Mouse (Mus musculus) forebrain, postnatal 0 days (tissue): ENCODE results near the gene Map3k5. TPM values are rescaled to one million over a fixed set of nuclear protein-coding genes. Genes with fewer than 3 reads are reported as not detected.

Source experiments
- ATAC-seq: fragments of 200-750 bp; cut with Nextera tagmentation; 2 replicates; pipeline ENCODE4 v1.8.0; 2017; ENCODE audit warnings: mild to moderate bottlenecking, moderate library complexity
- DNase-seq: peaks from one replicate; pipeline ENCODE4 v3.0.0-alpha.2; 2015
- H3K27ac ChIP-seq: fragments of 300-500 bp; sonication (generic); 2 replicates; pipeline ENCODE4 v1.5.1; 2014; ENCODE audit warnings: low read depth, mild to moderate bottlenecking, antibody characterized with exemption, low read length, moderate library complexity, mixed read lengths
- H3K27me3 ChIP-seq: fragments of 300-500 bp; sonication (generic); 2 replicates; pipeline ENCODE4 v1.6.1; 2014; ENCODE audit warnings: mild to moderate bottlenecking, low read length, mixed read lengths; ENCODE audit not compliant: insufficient read depth
- H3K36me3 ChIP-seq: fragments of 300-500 bp; sonication (generic); 2 replicates; pipeline ENCODE4 v1.6.1; 2014; ENCODE audit warnings: mild to moderate bottlenecking, moderate library complexity; ENCODE audit not compliant: insufficient read depth
- H3K4me1 ChIP-seq: fragments of 300-500 bp; sonication (generic); 2 replicates; pipeline ENCODE4 v1.6.1; 2014; ENCODE audit warnings: antibody characterized with exemption; ENCODE audit not compliant: insufficient read depth
- H3K4me2 ChIP-seq: fragments of 300-500 bp; sonication (generic); 2 replicates; pipeline ENCODE4 v1.6.1; 2014; ENCODE audit warnings: low read depth, mild to moderate bottlenecking, moderate library complexity
- H3K4me3 ChIP-seq: fragments of 300-500 bp; sonication (generic); 2 replicates; pipeline ENCODE4 v1.5.1; 2014; ENCODE audit warnings: low read depth, low read length, mixed read lengths
- H3K9ac ChIP-seq: fragments of 300-500 bp; sonication (generic); 2 replicates; pipeline ENCODE4 v1.6.1; 2014; ENCODE audit warnings: mild to moderate bottlenecking
- H3K9me3 ChIP-seq: fragments of 300-500 bp; sonication (generic); 2 replicates; pipeline ENCODE4 v1.6.1; 2016; ENCODE audit warnings: low read length
- CTCF ChIP-seq: sonication (generic); IDR thresholded peaks from 2 replicates; pipeline ENCODE4 v1.5.1; 2016; ENCODE audit warnings: antibody characterized with exemption, control low read depth, low read depth
- WGBS: fragments of 180-500 bp; shearing (Covaris S2); extraction: QIAGEN DNeasy Blood & Tissue Kit; methylation state at CpG from one replicate; pipeline ENCODE4 v1.1.7; 2014; 5-methylcytosine and 5-hydroxymethylcytosine counted together
- polyA plus RNA-seq: library from polyadenylated mRNA; unstranded; fragments of >200 nt; fragmentation: Nextera tagmentation; extraction: Ambion mirVana; gene quantifications from 2 replicates; pipeline ENCODE4 v1.2.1, GENCODE M21; 2015
- total RNA-seq: library from RNA; depleted of rRNA; stranded (reverse); fragments of >200 nt; gene quantifications from 2 replicates; pipeline ENCODE4 v1.2.3, GENCODE M21; 2014

The Map3k5 gene
- total and polyA plus RNA-seq, 2 experiments from 2014 or later: 1.3 to 5.8 TPM

DNA sequence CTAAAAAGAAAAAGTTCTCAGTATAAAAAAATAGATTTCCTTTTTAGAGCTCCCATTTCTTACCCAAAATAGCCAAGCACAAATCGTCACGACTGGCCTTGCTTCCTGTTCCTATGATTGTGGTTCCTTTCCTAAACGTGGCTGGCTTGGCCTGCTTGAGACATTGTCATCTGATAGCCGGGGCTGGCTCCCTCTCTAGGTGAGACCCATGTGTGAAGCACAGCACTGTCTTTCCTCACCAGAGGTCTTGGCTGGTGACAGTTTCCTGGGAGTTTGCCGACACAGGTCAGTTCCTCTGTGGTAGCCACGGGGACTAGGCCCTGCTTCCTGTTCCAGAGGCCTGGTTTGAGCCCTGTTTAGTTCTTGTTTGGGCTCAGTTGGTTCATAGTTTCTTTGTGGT, 6.8 kb downstream of the Map3k5 start:
- no peaks in the 10 kb centered on the region; the same call in 1 of the 2 replicates for H3K27me3 ChIP-seq
- no peaks in the 10 kb centered on the region for H3K4me1 ChIP-seq
- no peaks in the 10 kb centered on the region for H3K36me3 ChIP-seq
- WGBS: 69% methylated on average over 6 of the region's 6 CpGs
- no peak for ATAC-seq
- no peak for DNase-seq
- H3K9me3 ChIP-seq: no peaks in the 10 kb centered on the region
- no peak overlapping the region for H3K4me2 ChIP-seq
- no peak for TF ChIP-seq CTCF
- H3K4me3 ChIP-seq: no peak overlapping the region
- H3K9ac ChIP-seq: no peak overlapping the region
- H3K27ac ChIP-seq: no peak overlapping the region

DNA sequence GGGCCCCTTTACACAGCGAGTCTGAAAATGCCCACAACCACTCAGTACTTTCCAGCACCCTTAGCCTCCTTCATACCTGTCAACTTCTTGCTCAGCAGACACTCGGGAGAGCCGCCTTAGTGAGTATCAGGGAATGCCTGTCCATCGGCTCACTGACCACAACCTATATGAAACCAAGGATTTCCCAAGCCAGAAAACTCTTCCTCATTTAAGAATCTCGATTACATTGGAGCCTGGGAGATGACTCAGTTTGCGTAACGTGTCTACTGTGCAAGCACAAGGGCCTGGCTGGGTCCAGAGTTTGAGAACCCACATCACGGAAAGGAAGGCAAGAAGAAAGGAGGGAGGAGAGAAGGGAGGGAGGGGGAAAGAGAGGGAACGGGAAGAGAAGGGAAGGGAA, 7.6 kb downstream of the Map3k5 start:
- Histone ChIP-seq H3K27me3 (no peaks in the 10 kb centered on the region), H3K4me1 (no peaks in the 10 kb centered on the region), H3K4me2 (no peak overlapping the region), H3K9me3 (no peaks in the 10 kb centered on the region), H3K27ac (no peak overlapping the region), H3K36me3 (no peaks in the 10 kb centered on the region), H3K4me3 (no peak overlapping the region), H3K9ac (no peak overlapping the region)
- no peak for ATAC-seq
- no peak for TF ChIP-seq CTCF
- DNase-seq: no peak
- 88% methylated on average over 9 of the region's 9 CpGs for whole genome bisulfite sequencing

DNA sequence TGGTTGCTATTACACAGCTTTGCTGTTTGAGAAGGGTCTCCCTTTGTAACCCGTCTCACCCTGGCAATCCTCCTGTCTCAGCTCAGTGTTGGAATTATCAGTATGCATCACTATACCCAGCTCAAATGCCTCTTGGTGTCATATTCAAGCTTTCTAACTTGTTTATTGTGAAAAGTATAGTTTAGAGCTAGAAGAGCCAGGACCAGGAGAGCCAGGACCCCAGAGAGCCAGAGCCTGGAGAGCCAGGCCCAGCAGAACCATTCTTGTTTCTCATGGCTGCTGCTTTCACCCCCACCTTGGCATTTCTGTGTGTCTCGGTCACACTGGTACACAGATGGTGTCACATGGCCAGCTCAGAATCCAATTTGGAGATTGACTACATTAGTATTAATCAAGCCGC, 8.3 kb downstream of the Map3k5 start:
- 91% methylated on average over 3 of the region's 3 CpGs for WGBS
- ATAC-seq: no peak

GRCm38 (mm10) chr10:19945651-19946050, 11.4 kb downstream of the Map3k5 start:
- Histone ChIP-seq H3K27ac (no peak overlapping the region), H3K4me2 (no peak overlapping the region), H3K4me1 (no peaks in the 10 kb centered on the region), H3K4me3 (no peak overlapping the region), H3K9ac (no peak overlapping the region), H3K36me3 (no peaks in the 10 kb centered on the region), H3K9me3 (no peaks in the 10 kb centered on the region), H3K27me3 (no peaks in the 10 kb centered on the region)
- ATAC-seq: no peak
- no peak for DNase-seq
- TF ChIP-seq CTCF: no peak
- 74% methylated on average over 7 of the region's 7 CpGs for WGBS

More for the DNA sequence above, 8.3 kb downstream of the Map3k5 start:
- no peaks in the 10 kb centered on the region for H3K4me1 ChIP-seq
- no peak for TF ChIP-seq CTCF
- H3K4me3 ChIP-seq: no peak overlapping the region
- no peaks in the 10 kb centered on the region for H3K27me3 ChIP-seq
- DNase-seq: no peak
- no peaks in the 10 kb centered on the region for H3K9me3 ChIP-seq
- H3K9ac ChIP-seq: no peak overlapping the region
- H3K36me3 ChIP-seq: no peaks in the 10 kb centered on the region
- no peak overlapping the region for H3K4me2 ChIP-seq
- H3K27ac ChIP-seq: no peak overlapping the region

GRCm38 (mm10) chr10:19946644-19947043, 12.4 kb downstream of the Map3k5 start:
- H3K36me3 ChIP-seq: no peaks in the 10 kb centered on the region
- no peak overlapping the region for H3K27ac ChIP-seq
- H3K4me2 ChIP-seq: no peak overlapping the region
- H3K9ac ChIP-seq: no peak overlapping the region
- WGBS: 75% methylated on average over 6 of the region's 6 CpGs
- no peaks in the 10 kb centered on the region for H3K27me3 ChIP-seq
- H3K9me3 ChIP-seq: no peaks in the 10 kb centered on the region
- TF ChIP-seq CTCF: no peak
- no peak for ATAC-seq
- H3K4me1 ChIP-seq: no peaks in the 10 kb centered on the region
- no peak overlapping the region for H3K4me3 ChIP-seq
- DNase-seq: no peak

DNA sequence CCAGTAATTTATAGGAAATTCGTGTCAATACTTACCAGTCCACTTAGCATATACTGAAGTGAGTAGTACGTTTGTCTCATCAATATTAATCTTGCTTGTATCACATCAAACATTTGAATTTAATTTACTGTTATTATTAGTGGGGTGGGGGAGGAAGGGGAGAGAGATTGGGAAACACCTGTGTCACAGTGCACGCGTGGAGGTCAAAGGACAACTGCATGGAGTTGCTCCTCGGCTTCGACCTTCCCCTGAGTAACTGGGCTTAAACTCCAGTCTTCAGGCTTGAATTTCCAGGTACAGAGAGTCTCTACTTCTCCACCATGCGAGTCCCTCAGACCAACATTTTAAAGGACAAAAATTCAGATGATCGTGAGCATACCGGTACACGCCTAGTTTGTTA, 13.2 kb downstream of the Map3k5 start:
- Histone ChIP-seq H3K27ac (no peak overlapping the region), H3K27me3 (no peaks in the 10 kb centered on the region), H3K36me3 (no peaks in the 10 kb centered on the region), H3K4me3 (no peak overlapping the region), H3K4me1 (no peaks in the 10 kb centered on the region), H3K9me3 (no peaks in the 10 kb centered on the region), H3K4me2 (no peak overlapping the region), H3K9ac (no peak overlapping the region)
- DNase-seq (no peak), ATAC-seq (no peak)
- TF ChIP-seq CTCF: no peak
- 90% methylated on average over 10 of the region's 10 CpGs for WGBS

- Histone ChIP-seq H3K27ac (no peak overlapping the region), H3K9ac (no peak overlapping the region), H3K4me3 (no peak overlapping the region), H3K27me3 (no peaks in the 10 kb centered on the region), H3K36me3 (no peaks in the 10 kb centered on the region), H3K4me1 (no peaks in the 10 kb centered on the region), H3K9me3 (no peaks in the 10 kb centered on the region), H3K4me2 (no peak overlapping the region)
- no peak for TF ChIP-seq CTCF
- DNase-seq (no peak), ATAC-seq (no peak)
- WGBS: 94% methylated on average over 5 of the region's 5 CpGs
These were observed 13.6 kb downstream of the Map3k5 start for GRCm38 (mm10) chr10:19947901-19948300.

DNA sequence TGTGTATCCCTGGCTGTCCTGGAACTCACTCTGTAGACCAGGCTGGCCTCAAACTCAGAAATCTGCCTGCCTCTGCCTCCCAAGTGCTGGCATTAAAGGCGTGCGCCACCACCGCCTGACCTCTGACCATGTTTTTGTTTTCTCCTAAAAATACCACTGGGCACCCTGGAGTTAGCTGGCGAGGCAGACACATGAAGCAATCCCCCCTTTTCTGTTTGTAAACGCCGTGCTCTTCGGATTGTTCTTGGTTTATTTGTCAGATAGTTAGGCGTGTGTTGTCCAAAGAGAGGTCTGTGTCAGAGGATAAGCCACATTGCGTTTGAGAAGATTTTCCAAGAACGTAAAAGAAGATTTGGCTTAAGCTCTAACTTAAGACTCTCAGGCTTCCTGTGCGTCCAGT, 14.1 kb downstream of the Map3k5 start:
- no peak overlapping the region for H3K4me2 ChIP-seq
- no peak overlapping the region for H3K9ac ChIP-seq
- no peaks in the 10 kb centered on the region for H3K27me3 ChIP-seq
- ATAC-seq (no peak), DNase-seq (no peak)
- WGBS: 94% methylated on average over 11 of the region's 11 CpGs
- TF ChIP-seq CTCF: no peak
- H3K9me3 ChIP-seq: no peaks in the 10 kb centered on the region
- H3K4me3 ChIP-seq: no peak overlapping the region
- H3K27ac ChIP-seq: no peak overlapping the region
- no peaks in the 10 kb centered on the region for H3K36me3 ChIP-seq
- no peaks in the 10 kb centered on the region for H3K4me1 ChIP-seq
